Mouse (Mus musculus): Measurements from ENCODE around the gene Rgp1. TPM values are rescaled to one million over a fixed set of nuclear protein-coding genes. Genes with fewer than 3 reads are reported as not detected.

Rgp1 gene
- polyA plus RNA-seq, 1 experiment from 2014 or later: 26.5 TPM

DNA sequence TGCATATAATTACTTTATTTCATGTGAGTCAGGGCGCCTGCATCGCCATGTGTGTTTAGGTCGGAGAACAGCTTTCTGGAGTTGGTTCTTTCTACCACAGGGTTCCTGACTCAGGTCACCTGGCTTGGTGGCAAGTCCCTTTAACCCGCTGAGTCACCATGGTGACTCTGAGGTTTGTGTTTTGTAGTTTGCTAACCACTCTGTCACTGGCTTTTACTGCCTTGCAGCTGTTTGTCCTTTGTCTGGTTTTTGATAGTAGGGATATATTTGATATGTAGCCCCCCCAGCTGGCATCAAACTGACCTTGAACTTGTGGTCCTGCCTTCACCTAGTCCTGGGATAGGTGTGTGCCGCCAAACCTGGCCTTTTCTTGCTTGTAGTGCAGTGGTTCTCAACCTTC is 3.7 kb downstream of the Rgp1 start:
- H3K27me3 ChIP-seq (ENCODE audit: control insufficient read depth, insufficient read depth, low read length): no peaks in the 10 kb centered on the region
- 88% methylated on average over 5 of the region's 5 CpGs for WGBS
- DNase-seq (ENCODE audit: low spot score) (no peak), ATAC-seq (ENCODE audit: insufficient read depth, low FRiP score, low TSS enrichment) (no peak)
- H3K9me3 ChIP-seq (ENCODE audit: control insufficient read depth, low read length): no peaks in the 10 kb centered on the region
- H3K27ac ChIP-seq (ENCODE audit: low read depth, low read length): no peak overlapping the region
- H3K4me2 ChIP-seq (ENCODE audit: low read depth): no peak overlapping the region
- H3K36me3 ChIP-seq (ENCODE audit: control insufficient read depth, insufficient read depth, low read length): peaks cover 6% of the 10 kb centered on the region
- peaks cover 19% of the 10 kb centered on the region for H3K4me1 ChIP-seq (ENCODE audit: control insufficient read depth, insufficient read depth, low read length)
- no peak overlapping the region for H3K4me3 ChIP-seq (ENCODE audit: low read depth, low read length)
- H3K9ac ChIP-seq (ENCODE audit: low read length): no peak overlapping the region

- Histone ChIP-seq H3K9me3 (ENCODE audit: control insufficient read depth, low read length) (no peaks in the 10 kb centered on the region), H3K9ac (ENCODE audit: low read length) (no peak overlapping the region), H3K4me2 (ENCODE audit: low read depth) (no peak overlapping the region), H3K27me3 (ENCODE audit: control insufficient read depth, insufficient read depth, low read length) (no peaks in the 10 kb centered on the region), H3K27ac (ENCODE audit: low read depth, low read length) (no peak overlapping the region), H3K4me3 (ENCODE audit: low read depth, low read length) (no peak overlapping the region), H3K4me1 (ENCODE audit: control insufficient read depth, insufficient read depth, low read length) (peaks cover 9% of the 10 kb centered on the region), H3K36me3 (ENCODE audit: control insufficient read depth, insufficient read depth, low read length) (peaks cover 6% of the 10 kb centered on the region)
- ATAC-seq (ENCODE audit: insufficient read depth, low FRiP score, low TSS enrichment): no peak
- no peak for DNase-seq (ENCODE audit: low spot score)
- WGBS: 63% methylated on average over 7 of the region's 7 CpGs
These were observed 4.9 kb downstream of the Rgp1 start for GRCm38 (mm10) chr4:43583421-43583820.

DNA sequence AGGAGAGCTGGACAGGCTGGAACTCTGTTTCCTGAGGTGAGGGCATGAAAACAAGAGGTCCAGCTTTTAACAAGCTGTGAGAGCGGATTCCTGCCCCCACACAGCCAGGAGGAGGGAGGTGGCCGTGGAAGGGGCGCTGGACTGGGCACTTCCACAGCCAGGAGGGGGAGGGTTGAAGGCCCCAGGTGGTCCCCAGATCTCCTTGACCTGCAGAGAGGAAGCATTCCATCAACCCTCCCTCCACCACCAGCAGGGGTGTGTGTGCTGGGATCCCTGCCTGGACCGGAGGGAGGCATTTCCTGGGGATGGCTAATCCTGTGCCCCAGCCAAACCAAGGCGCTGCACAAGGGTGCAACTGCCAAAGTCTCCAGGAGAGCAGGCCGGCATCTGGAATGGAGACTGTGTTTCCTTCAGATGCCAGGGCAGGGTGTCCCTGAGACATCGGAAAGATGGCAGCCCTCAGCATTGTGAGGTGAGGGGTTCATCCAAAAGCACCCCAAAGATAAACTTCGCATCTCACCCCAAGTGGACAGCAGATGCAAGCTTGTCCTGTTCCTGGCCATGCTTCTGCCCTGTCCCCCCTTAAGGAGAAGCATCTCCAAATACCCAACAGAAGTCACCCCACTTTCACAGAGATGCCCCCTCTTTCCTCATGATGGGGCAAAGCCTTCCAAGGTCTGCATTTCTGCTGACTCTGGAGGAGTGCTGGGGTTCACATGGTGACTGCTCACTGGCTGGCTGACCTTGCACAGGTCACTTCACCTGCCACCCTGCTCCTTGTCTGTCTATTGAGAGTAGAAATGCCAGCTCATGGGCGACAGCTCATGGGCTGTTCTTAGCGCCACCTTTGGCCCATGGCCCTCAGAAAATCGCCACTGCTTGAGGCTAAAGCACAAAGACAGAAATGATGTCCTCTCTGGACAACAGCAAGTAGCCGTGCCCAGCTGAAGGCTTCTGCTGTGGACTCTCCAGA is 6.2 kb downstream of the Rgp1 start, which contains the start of gene Msmp:
Gene Msmp (minus strand): TSS at position 51 of the 973 bp plus-strand sequence.
- H3K36me3 ChIP-seq (ENCODE audit: control insufficient read depth, insufficient read depth, low read length): peaks cover 6% of the 10 kb centered on the region
- H3K9me3 ChIP-seq (ENCODE audit: control insufficient read depth, low read length): no peaks in the 10 kb centered on the region
- H3K27me3 ChIP-seq (ENCODE audit: control insufficient read depth, insufficient read depth, low read length): no peaks in the 10 kb centered on the region
- DNase-seq (ENCODE audit: low spot score): no peak
- H3K4me3 ChIP-seq (ENCODE audit: low read depth, low read length): no peak within 1 kb of the TSS
- no peak within 1 kb of the TSS for H3K4me2 ChIP-seq (ENCODE audit: low read depth)
- H3K27ac ChIP-seq (ENCODE audit: low read depth, low read length): no peak within 1 kb of the TSS
- peaks cover 3% of the 10 kb centered on the region; the same call in 1 of the 2 replicates for H3K4me1 ChIP-seq (ENCODE audit: control insufficient read depth, insufficient read depth, low read length)
- WGBS: 66% methylated on average over 12 of the region's 12 CpGs
- ATAC-seq (ENCODE audit: insufficient read depth, low FRiP score, low TSS enrichment): no peak
- H3K9ac ChIP-seq (ENCODE audit: low read length): no peak within 1 kb of the TSS

DNA sequence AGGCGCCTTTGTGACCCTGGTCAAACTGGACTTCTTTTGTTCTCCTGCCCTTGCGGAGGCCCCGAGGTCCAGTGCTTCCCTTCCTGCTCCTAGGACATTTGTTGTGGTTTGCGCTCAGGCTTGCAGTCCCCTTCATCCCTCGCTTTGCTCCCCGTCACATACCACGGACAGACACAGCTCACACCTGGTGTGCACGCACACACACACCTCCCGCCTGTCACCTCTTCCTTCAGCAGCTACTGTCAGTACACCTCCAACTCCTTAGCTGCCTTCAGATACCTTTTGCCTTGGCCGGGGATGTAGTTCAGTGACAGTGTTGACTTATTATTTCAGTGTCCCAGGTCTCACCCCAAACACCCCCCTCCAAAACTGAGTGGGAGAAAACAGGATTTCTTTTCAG is 7.2 kb downstream of the Rgp1 start:
- Histone ChIP-seq H3K4me1 (ENCODE audit: control insufficient read depth, insufficient read depth, low read length) (peaks cover 3% of the 10 kb centered on the region; the same call in 1 of the 2 replicates), H3K4me3 (ENCODE audit: low read depth, low read length) (no peak overlapping the region), H3K27me3 (ENCODE audit: control insufficient read depth, insufficient read depth, low read length) (no peaks in the 10 kb centered on the region), H3K27ac (ENCODE audit: low read depth, low read length) (no peak overlapping the region), H3K4me2 (ENCODE audit: low read depth) (no peak overlapping the region), H3K36me3 (ENCODE audit: control insufficient read depth, insufficient read depth, low read length) (peaks cover 6% of the 10 kb centered on the region), H3K9me3 (ENCODE audit: control insufficient read depth, low read length) (no peaks in the 10 kb centered on the region), H3K9ac (ENCODE audit: low read length) (no peak overlapping the region; the same call in 1 of the 2 replicates)
- DNase-seq (ENCODE audit: low spot score) (no peak), ATAC-seq (ENCODE audit: insufficient read depth, low FRiP score, low TSS enrichment) (no peak)
- 64% methylated on average over 10 of the region's 10 CpGs for WGBS

DNA sequence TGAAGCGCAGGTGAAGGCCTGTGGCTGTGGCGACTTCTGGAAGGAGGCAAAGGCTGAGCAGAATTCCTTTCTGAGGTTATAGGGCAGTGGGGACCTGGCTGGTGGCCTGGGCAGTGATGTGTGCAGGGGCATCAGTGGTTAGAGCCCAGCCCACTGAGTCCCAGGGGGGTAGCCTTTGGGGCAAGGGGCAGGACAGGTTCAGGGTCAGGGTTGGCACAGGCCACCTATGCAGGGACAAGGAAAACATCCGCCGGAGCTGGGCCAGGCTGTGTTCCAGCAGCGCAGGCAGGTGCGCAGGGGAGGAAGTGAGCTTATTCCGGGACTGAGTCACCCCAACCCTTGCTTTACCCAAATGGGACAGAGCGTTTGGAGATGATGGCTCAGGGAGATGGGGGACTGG is 7.9 kb downstream of the Rgp1 start:
- Histone ChIP-seq H3K9ac (ENCODE audit: low read length) (no peak overlapping the region), H3K36me3 (ENCODE audit: control insufficient read depth, insufficient read depth, low read length) (peaks cover 6% of the 10 kb centered on the region), H3K27me3 (ENCODE audit: control insufficient read depth, insufficient read depth, low read length) (no peaks in the 10 kb centered on the region), H3K4me2 (ENCODE audit: low read depth) (no peak overlapping the region), H3K9me3 (ENCODE audit: control insufficient read depth, low read length) (no peaks in the 10 kb centered on the region), H3K4me1 (ENCODE audit: control insufficient read depth, insufficient read depth, low read length) (peaks cover 3% of the 10 kb centered on the region; the same call in 1 of the 2 replicates), H3K27ac (ENCODE audit: low read depth, low read length) (no peak overlapping the region), H3K4me3 (ENCODE audit: low read depth, low read length) (no peak overlapping the region)
- DNase-seq (ENCODE audit: low spot score) (no peak), ATAC-seq (ENCODE audit: insufficient read depth, low FRiP score, low TSS enrichment) (no peak)
- WGBS: 76% methylated on average over 8 of the region's 8 CpGs

- H3K4me1 ChIP-seq (ENCODE audit: control insufficient read depth, insufficient read depth, low read length): peaks cover 3% of the 10 kb centered on the region; the same call in 1 of the 2 replicates
- H3K36me3 ChIP-seq (ENCODE audit: control insufficient read depth, insufficient read depth, low read length): peaks cover 2% of the 10 kb centered on the region; the same call in 1 of the 2 replicates
- DNase-seq (ENCODE audit: low spot score): no peak
- 67% methylated on average over 7 of the region's 7 CpGs for WGBS
- H3K9ac ChIP-seq (ENCODE audit: low read length): no peak overlapping the region
- no peaks in the 10 kb centered on the region for H3K9me3 ChIP-seq (ENCODE audit: control insufficient read depth, low read length)
- no peak for ATAC-seq (ENCODE audit: insufficient read depth, low FRiP score, low TSS enrichment)
- no peak overlapping the region for H3K4me3 ChIP-seq (ENCODE audit: low read depth, low read length)
- no peak overlapping the region for H3K27ac ChIP-seq (ENCODE audit: low read depth, low read length)
- no peak overlapping the region for H3K4me2 ChIP-seq (ENCODE audit: low read depth)
- H3K27me3 ChIP-seq (ENCODE audit: control insufficient read depth, insufficient read depth, low read length): no peaks in the 10 kb centered on the region
These were observed 9.2 kb downstream of the Rgp1 start for GRCm38 (mm10) chr4:43587681-43588080.

- Histone ChIP-seq H3K9ac (ENCODE audit: low read length) (no peak overlapping the region), H3K9me3 (ENCODE audit: control insufficient read depth, low read length) (no peaks in the 10 kb centered on the region), H3K4me3 (ENCODE audit: low read depth, low read length) (no peak overlapping the region), H3K36me3 (ENCODE audit: control insufficient read depth, insufficient read depth, low read length) (no peaks in the 10 kb centered on the region), H3K4me1 (ENCODE audit: control insufficient read depth, insufficient read depth, low read length) (no peaks in the 10 kb centered on the region), H3K4me2 (ENCODE audit: low read depth) (no peak overlapping the region), H3K27me3 (ENCODE audit: control insufficient read depth, insufficient read depth, low read length) (no peaks in the 10 kb centered on the region), H3K27ac (ENCODE audit: low read depth, low read length) (no peak overlapping the region)
- no peak for DNase-seq (ENCODE audit: low spot score)
- 66% methylated on average over 5 of the region's 5 CpGs for WGBS
- ATAC-seq (ENCODE audit: insufficient read depth, low FRiP score, low TSS enrichment): no peak
These were observed 13.0 kb downstream of the Rgp1 start for GRCm38 (mm10) chr4:43591543-43591942.

DNA sequence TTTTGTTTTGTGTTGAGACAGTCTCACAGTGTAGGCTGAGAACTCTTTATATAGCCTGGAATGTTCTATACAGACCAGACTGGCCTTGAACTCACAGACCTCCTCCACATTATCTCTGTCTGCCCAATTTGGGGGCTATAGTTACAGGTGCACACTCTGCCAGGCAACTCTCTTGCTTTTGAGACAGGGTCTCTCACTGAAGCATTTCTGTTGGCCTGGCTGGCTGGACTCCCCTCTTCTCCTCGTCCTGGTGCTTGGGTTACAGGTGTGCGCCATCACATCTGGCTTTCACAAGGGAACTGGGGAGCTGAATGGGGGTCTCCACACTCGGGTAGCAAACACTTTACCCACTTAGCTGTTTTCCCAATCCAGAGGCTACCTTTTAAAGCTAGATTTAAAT is 13.4 kb downstream of the Rgp1 start:
- H3K27ac ChIP-seq (ENCODE audit: low read depth, low read length): no peak overlapping the region
- ATAC-seq (ENCODE audit: insufficient read depth, low FRiP score, low TSS enrichment): no peak
- 79% methylated on average over 3 of the region's 3 CpGs for WGBS
- H3K27me3 ChIP-seq (ENCODE audit: control insufficient read depth, insufficient read depth, low read length): no peaks in the 10 kb centered on the region
- H3K4me2 ChIP-seq (ENCODE audit: low read depth): no peak overlapping the region
- no peak for DNase-seq (ENCODE audit: low spot score)
- no peak overlapping the region for H3K9ac ChIP-seq (ENCODE audit: low read length)
- H3K4me3 ChIP-seq (ENCODE audit: low read depth, low read length): no peak overlapping the region
- H3K36me3 ChIP-seq (ENCODE audit: control insufficient read depth, insufficient read depth, low read length): no peaks in the 10 kb centered on the region
- no peaks in the 10 kb centered on the region for H3K9me3 ChIP-seq (ENCODE audit: control insufficient read depth, low read length)
- no peaks in the 10 kb centered on the region for H3K4me1 ChIP-seq (ENCODE audit: control insufficient read depth, insufficient read depth, low read length)

- no peaks in the 10 kb centered on the region for H3K27me3 ChIP-seq (ENCODE audit: control insufficient read depth, insufficient read depth, low read length)
- ATAC-seq (ENCODE audit: insufficient read depth, low FRiP score, low TSS enrichment): no peak
- H3K4me1 ChIP-seq (ENCODE audit: control insufficient read depth, insufficient read depth, low read length): no peaks in the 10 kb centered on the region
- H3K27ac ChIP-seq (ENCODE audit: low read depth, low read length): no peak overlapping the region
- no peaks in the 10 kb centered on the region for H3K36me3 ChIP-seq (ENCODE audit: control insufficient read depth, insufficient read depth, low read length)
- H3K9me3 ChIP-seq (ENCODE audit: control insufficient read depth, low read length): no peaks in the 10 kb centered on the region
- no peak overlapping the region for H3K9ac ChIP-seq (ENCODE audit: low read length)
- H3K4me3 ChIP-seq (ENCODE audit: low read depth, low read length): no peak overlapping the region
- DNase-seq (ENCODE audit: low spot score): no peak
- WGBS: 61% methylated on average over 3 of the region's 3 CpGs
- H3K4me2 ChIP-seq (ENCODE audit: low read depth): no peak overlapping the region
These were observed 14.9 kb downstream of the Rgp1 start for GRCm38 (mm10) chr4:43593453-43593852.

Data from neural tube, embryonic 11.5 days (tissue).